Mouse (Mus musculus): ENCODE measurements around the gene B4galnt4.

DNA sequence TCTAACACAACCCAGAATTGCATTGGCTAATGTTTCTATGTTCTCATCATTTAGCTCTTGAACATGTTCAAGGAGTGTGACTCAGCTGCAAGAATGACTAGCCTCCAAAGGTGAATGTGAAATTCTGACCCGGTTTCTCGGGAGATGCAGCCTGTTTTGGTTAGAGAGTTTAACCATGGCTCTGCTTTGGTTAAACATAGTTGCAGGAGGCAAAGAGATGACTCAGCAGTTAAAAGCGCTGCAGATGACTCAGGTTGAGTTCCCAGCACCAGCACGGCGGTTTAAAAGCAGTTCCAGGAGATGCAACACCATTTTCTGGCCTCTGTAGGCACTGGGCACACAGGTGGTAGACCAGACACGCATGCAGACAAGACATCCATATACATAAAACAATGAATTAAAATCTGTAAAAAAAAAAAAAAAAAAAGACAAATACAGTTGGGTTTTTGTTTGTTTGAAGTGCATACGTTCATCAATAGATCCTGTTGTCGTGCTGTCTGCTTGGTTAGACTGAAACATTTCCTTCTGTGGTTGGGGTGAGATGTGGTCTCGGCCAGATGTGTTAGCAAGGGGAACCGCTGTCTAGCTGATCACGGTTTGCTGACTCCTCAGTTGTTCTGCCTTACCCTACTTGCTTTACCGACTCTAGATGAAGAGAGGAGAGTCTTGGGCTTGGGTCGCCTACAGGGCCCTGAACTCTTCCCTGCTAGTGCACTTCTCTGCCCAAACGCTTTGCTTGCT lies 2.1 kb upstream of the B4galnt4 start:
- TF ChIP-seq POLR2A (IDR thresholded peaks at IDR 0.05; ENCODE audit: borderline replicate concordance, low read depth, low read length) (no peak), CTCF (IDR thresholded peaks at IDR 0.05; ENCODE audit: low read depth, low read length) (no peak)
